Comparison of ENCODE assay signal across 29 mouse cellular contexts in genomic region chr19:34562556-34562955, GRCm38 (mm10). TPM values are rescaled to one million over a fixed set of nuclear protein-coding genes. Genes with fewer than 3 reads are reported as not detected.
A peak's percentile ranks its signal among the peaks of the same experiment; 100 is the strongest.
DNase-seq lines count a peak whose midpoint lies in the region; ATAC-seq and TF ChIP-seq lines count a peak whose summit lies in the region.
"Had no signal": no experiment of that assay in that cellular context is flagged by ENCODE, and none has a peak within 500 bp of the region (broad histone marks: within the 10 kb centered on the region; RNA-seq: fewer than 3 reads in every experiment).

No protein-coding gene starts in this region.

- TF ChIP-seq EP300 in liver, embryonic 14.5 days (IDR thresholded peaks at IDR 0.05; ENCODE audit: low read depth), result no peak

- H3K9ac ChIP-seq in liver, embryonic 14.5 days (replicated peaks), result no peak overlapping the region
- no peak overlapping the region for H3K9ac ChIP-seq in hindbrain, embryonic 12.5 days
- H3K9ac ChIP-seq: embryonic facial prominence, embryonic 13.5 days; forebrain, embryonic 15.5 days; intestine, embryonic 15.5 days; limb, embryonic 13.5 days; neural tube, embryonic 15.5 days had no signal

- no peak for TF ChIP-seq CTCF in liver, embryonic 14.5 days (IDR thresholded peaks at IDR 0.05; ENCODE audit: low read depth)

- no peaks in the 10 kb centered on the region for H3K9me3 ChIP-seq in liver, embryonic 14.5 days (ENCODE audit: control insufficient read depth, low read length)
- no peaks in the 10 kb centered on the region for H3K9me3 ChIP-seq in hindbrain, embryonic 12.5 days (replicated peaks)
- H3K9me3 ChIP-seq: embryonic facial prominence, embryonic 13.5 days; forebrain, embryonic 10.5 days; forebrain, embryonic 15.5 days; hindbrain, embryonic 10.5 days; intestine, embryonic 15.5 days; limb, embryonic 13.5 days; neural tube, embryonic 15.5 days had no signal

- H3K36me3 ChIP-seq in liver, embryonic 14.5 days (replicated peaks; ENCODE audit: control insufficient read depth, insufficient read depth, low read depth), result no peaks in the 10 kb centered on the region
- H3K36me3 ChIP-seq in hindbrain, embryonic 12.5 days, result no peaks in the 10 kb centered on the region
- H3K36me3 ChIP-seq: embryonic facial prominence, embryonic 13.5 days; forebrain, embryonic 10.5 days; forebrain, embryonic 15.5 days; hindbrain, embryonic 10.5 days; intestine, embryonic 15.5 days; limb, embryonic 13.5 days; neural tube, embryonic 15.5 days had no signal

- peaks cover 0 to 4% of the 10 kb centered on the region in 2 experiments; a peak in 2 of 4 replicates for H3K4me1 ChIP-seq in liver, embryonic 14.5 days (replicated peaks; ENCODE audit: control insufficient read depth in 2 of 2, insufficient read depth in 2 of 2, low read length in 1 of 2)
- H3K4me1 ChIP-seq in hindbrain, embryonic 12.5 days, result no peaks in the 10 kb centered on the region
- H3K4me1 ChIP-seq: embryonic facial prominence, embryonic 13.5 days; forebrain, embryonic 15.5 days; intestine, embryonic 15.5 days; limb, embryonic 13.5 days; neural tube, embryonic 15.5 days had no signal

- H3K4me2 ChIP-seq in liver, embryonic 14.5 days (ENCODE audit: low read depth), result no peak overlapping the region
- H3K4me2 ChIP-seq in hindbrain, embryonic 12.5 days (replicated peaks), result no peak overlapping the region
- H3K4me2 ChIP-seq: embryonic facial prominence, embryonic 13.5 days; forebrain, embryonic 15.5 days; intestine, embryonic 15.5 days; limb, embryonic 13.5 days; neural tube, embryonic 15.5 days had no signal

- no peaks in the 10 kb centered on the region for H3K27me3 ChIP-seq in liver, embryonic 14.5 days (ENCODE audit: control insufficient read depth, insufficient read depth, low read length)
- H3K27me3 ChIP-seq in hindbrain, embryonic 12.5 days, result no peaks in the 10 kb centered on the region
- H3K27me3 ChIP-seq: embryonic facial prominence, embryonic 13.5 days; forebrain, embryonic 15.5 days; intestine, embryonic 15.5 days; limb, embryonic 13.5 days; neural tube, embryonic 15.5 days had no signal

- no peak overlapping the region for H3K4me3 ChIP-seq in liver, embryonic 14.5 days (ENCODE audit: insufficient read depth in 1 of 2, low read depth in 2 of 2, low read length in 2 of 2)
- no peak overlapping the region for H3K4me3 ChIP-seq in hindbrain, embryonic 12.5 days
- H3K4me3 ChIP-seq: embryonic facial prominence, embryonic 13.5 days; forebrain, embryonic 10.5 days; forebrain, embryonic 15.5 days; heart, adult 2 months; hindbrain, embryonic 10.5 days; intestine, embryonic 15.5 days; limb, embryonic 13.5 days; neural tube, embryonic 15.5 days had no signal

- DNase-seq in liver, embryonic 14.5 days (ENCODE audit: low read depth in 3 of 3, low spot score in 3 of 3), result no peak
- DNase-seq in liver, result no peak
- DNase-seq in naive thymus-derived CD4-positive, alpha-beta T cell, adult 2 months (ENCODE audit: low read depth), result peak; percentile 51
- DNase-seq in right cerebral cortex, postnatal 10 days (ENCODE audit: low spot score in 2 of 2), result no peak
- DNase-seq: adrenal gland, postnatal 10 days; cerebellum, adult 8-10 months; gastrocnemius, postnatal 36 days; heart, adult 2 months; heart, postnatal 14 days; kidney, adult 8-10 months; lung, adult 18-20 months; lung, postnatal 4 days; midbrain, embryonic 14.5 days; retina, postnatal 1 day; right cerebral cortex, postnatal 25 days had no signal

- ATAC-seq in liver, embryonic 14.5 days (ENCODE audit: insufficient read depth), result peak; percentile 15; the same call in 1 of the 2 replicates
- ATAC-seq in CD4-positive, CD25-positive, alpha-beta regulatory T cell, adult 4 months, result peak; percentile 71
- ATAC-seq in common myeloid progenitor, adult 5-6 weeks (replicated peaks; ENCODE audit: low read depth, poor library complexity, severe bottlenecking), result peak; percentile 79
- ATAC-seq in hindbrain, embryonic 12.5 days (ENCODE audit: low FRiP score), result no peak
- ATAC-seq: forebrain, embryonic 15.5 days; hindbrain, embryonic 16.5 days; intestine, embryonic 15.5 days; lung, postnatal 0 days had no signal

- no peak overlapping the region for H3K27ac ChIP-seq in liver, embryonic 14.5 days
- no peak overlapping the region for H3K27ac ChIP-seq in hindbrain, embryonic 12.5 days
- H3K27ac ChIP-seq: embryonic facial prominence, embryonic 13.5 days; forebrain, embryonic 10.5 days; forebrain, embryonic 15.5 days; heart, adult 2 months; hindbrain, embryonic 10.5 days; intestine, embryonic 15.5 days; kidney, postnatal 0 days; limb, embryonic 13.5 days; neural tube, embryonic 15.5 days had no signal

RNA-seq across cellular contexts. Expression of gene Ifit2, which starts 12.1 kb away (rescaled TPM):
- polyA plus RNA-seq in liver, embryonic 14.5 days (2012; rRNA removed), result 0.75 and 2.1 TPM in 2 replicates
- 2.8 and 3.5 TPM in 2 replicates for polyA plus RNA-seq in liver, embryonic 14.5 days (2014; fragmentation: Nextera tagmentation; extraction: Ambion mirVana)
- polyA plus RNA-seq in CD4-positive, CD25-positive, alpha-beta regulatory T cell, adult 4 months (2017; shearing (Covaris generic)), result 10 to 100 TPM; 28.5 to 31.7 TPM
- total RNA-seq in common myeloid progenitor, adult 5-6 weeks (2017), result 16.7 and 22.7 TPM in 2 replicates
- polyA plus RNA-seq in hindbrain, embryonic 12.5 days (2016; fragmentation: Nextera tagmentation; extraction: Ambion mirVana), result 4.2 and 4.8 TPM in 2 replicates

RNA-seq across cellular contexts. Expression of gene Ifit3, which starts 20.8 kb away (rescaled TPM):
- polyA plus RNA-seq in liver, embryonic 14.5 days (2012; rRNA removed), result 0.54 and 1.1 TPM in 2 replicates
- polyA plus RNA-seq in liver, embryonic 14.5 days (2014; fragmentation: Nextera tagmentation; extraction: Ambion mirVana), result 0.79 and 1.3 TPM in 2 replicates
- 10 to 100 TPM; 47.4 to 70.7 TPM for polyA plus RNA-seq in CD4-positive, CD25-positive, alpha-beta regulatory T cell, adult 4 months (2017; shearing (Covaris generic))
- total RNA-seq in common myeloid progenitor, adult 5-6 weeks (2017), result 1.6 TPM in 1 of 2 replicates, not detected in the other
- 0.31 and 0.63 TPM in 2 replicates for polyA plus RNA-seq in hindbrain, embryonic 12.5 days (2016; fragmentation: Nextera tagmentation; extraction: Ambion mirVana)

RNA-seq across cellular contexts. Expression of gene Lipa, which starts 35.3 kb away (rescaled TPM):
- 19.3 and 22.7 TPM in 2 replicates for polyA plus RNA-seq in liver, embryonic 14.5 days (2012; rRNA removed)
- 40.4 and 44.2 TPM in 2 replicates for polyA plus RNA-seq in liver, embryonic 14.5 days (2014; fragmentation: Nextera tagmentation; extraction: Ambion mirVana)
- polyA plus RNA-seq in CD4-positive, CD25-positive, alpha-beta regulatory T cell, adult 4 months (2017; shearing (Covaris generic)), result 100 to 1,000 TPM; 100 to 102 TPM
- 21.6 and 22.7 TPM in 2 replicates for total RNA-seq in common myeloid progenitor, adult 5-6 weeks (2017)
- polyA plus RNA-seq in hindbrain, embryonic 12.5 days (2016; fragmentation: Nextera tagmentation; extraction: Ambion mirVana), result 28.6 and 31.5 TPM in 2 replicates

RNA-seq across cellular contexts. Expression of gene Ifit1bl1, which starts 39.2 kb away (rescaled TPM):
- polyA plus RNA-seq in liver, embryonic 14.5 days (2012; rRNA removed), result 0.05 and 0.12 TPM in 2 replicates
- polyA plus RNA-seq in liver, embryonic 14.5 days (2014; fragmentation: Nextera tagmentation; extraction: Ambion mirVana), result 0.10 and 0.28 TPM in 2 replicates
- polyA plus RNA-seq in CD4-positive, CD25-positive, alpha-beta regulatory T cell, adult 4 months (2017; shearing (Covaris generic)), result 100 to 1,000 TPM; 116 to 127 TPM
- not detected in 2 replicates for total RNA-seq in common myeloid progenitor, adult 5-6 weeks (2017)
- 0.34 and 0.46 TPM in 2 replicates for polyA plus RNA-seq in hindbrain, embryonic 12.5 days (2016; fragmentation: Nextera tagmentation; extraction: Ambion mirVana)
- total RNA-seq: gastrocnemius, adult 18-20 months; gastrocnemius, postnatal 36 days had no signal
- polyA plus RNA-seq: hindbrain, embryonic 10.5 days had no signal

RNA-seq across cellular contexts. Expression of gene Ifit3b, which starts 45.2 kb away (rescaled TPM):
- polyA plus RNA-seq in liver, embryonic 14.5 days (2012; rRNA removed), result 0.12 and 0.21 TPM in 2 replicates
- 0.11 and 0.24 TPM in 2 replicates for polyA plus RNA-seq in liver, embryonic 14.5 days (2014; fragmentation: Nextera tagmentation; extraction: Ambion mirVana)
- 10 to 100 TPM in 1 of 2 experiments, 1 to 10 TPM in 1; 9.3 to 14.8 TPM for polyA plus RNA-seq in CD4-positive, CD25-positive, alpha-beta regulatory T cell, adult 4 months (2017; shearing (Covaris generic))
- not detected in 2 replicates for total RNA-seq in common myeloid progenitor, adult 5-6 weeks (2017)
- polyA plus RNA-seq in hindbrain, embryonic 12.5 days (2016; fragmentation: Nextera tagmentation; extraction: Ambion mirVana), result not detected in 2 replicates
- polyA plus RNA-seq: embryonic facial prominence, embryonic 13.5 days; forebrain, embryonic 10.5 days; hindbrain, embryonic 10.5 days had no signal

Comparison
In these comparisons a context has a peak if more than half of its experiments do, and no peak if none do; other contexts are left out.
1. RNA of gene Ifit3, which starts 20.8 kb away (polyA plus RNA-seq): 47.4 to 70.7 TPM in CD4-positive, CD25-positive, alpha-beta regulatory T cell, adult 4 months; 0.54 to 1.3 TPM in liver, embryonic 14.5 days and 0.31 to 0.63 TPM in hindbrain, embryonic 12.5 days; every median in the first group is over 10 times any median in the second.